Mouse (Mus musculus): Measurements from ENCODE around the gene Padi1.
A peak's percentile ranks its signal among the peaks of the same experiment; 100 is the strongest.

Gene Padi1

GRCm38 (mm10) chr4:140845666-140846065 lies at the start of gene Padi1:
TSS of gene Padi1 (minus strand) at chr4:140845778.
- DNase-seq (ENCODE audit: low spot score in 2 of 2): no peak

DNA sequence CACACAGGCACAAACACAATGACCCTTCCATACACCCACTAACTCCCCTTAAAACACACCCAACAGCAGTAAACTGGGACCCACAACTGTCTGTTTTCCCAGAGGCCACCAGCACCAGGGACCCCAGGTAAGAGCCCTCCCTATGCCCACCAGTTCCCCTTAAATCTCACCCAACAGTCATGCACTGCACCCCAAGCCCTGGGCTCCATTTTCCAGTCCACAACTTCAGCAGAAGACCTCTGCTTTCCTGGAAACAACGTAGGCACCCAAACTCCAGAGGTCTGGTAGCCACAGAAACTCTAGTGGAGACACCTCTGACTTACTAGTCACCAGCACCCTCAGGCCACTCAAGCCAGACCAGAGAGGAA lies 46.6 kb upstream of the Padi1 start:
- no peak for DNase-seq (ENCODE audit: low spot score in 2 of 2)

GRCm38 (mm10) chr4:140891525-140892162 lies 46.1 kb upstream of the Padi1 start:
- no peak for DNase-seq (ENCODE audit: low spot score in 2 of 2)

DNA sequence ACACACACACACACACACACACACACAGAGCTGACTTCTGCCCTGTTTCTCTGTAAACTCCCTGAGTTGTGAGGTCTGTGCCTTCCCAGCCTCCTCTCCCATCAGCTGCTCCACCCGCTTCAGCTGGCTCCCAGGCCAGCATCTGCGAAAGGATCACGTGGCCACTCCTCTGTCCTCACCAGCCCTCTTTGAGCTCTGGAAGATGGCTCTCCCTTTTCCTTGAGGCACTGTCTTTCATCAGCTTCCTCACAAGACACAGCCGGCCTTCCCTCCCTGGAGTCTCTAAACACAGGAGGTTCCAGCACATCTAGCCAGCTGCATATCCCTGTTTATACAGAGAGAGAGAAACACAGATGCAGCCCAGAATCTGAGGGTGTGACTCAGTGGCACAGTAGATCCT lies 38.3 kb upstream of the Padi1 start:
- DNase-seq (ENCODE audit: low spot score in 2 of 2): peak; percentile 21 to 31

DNA sequence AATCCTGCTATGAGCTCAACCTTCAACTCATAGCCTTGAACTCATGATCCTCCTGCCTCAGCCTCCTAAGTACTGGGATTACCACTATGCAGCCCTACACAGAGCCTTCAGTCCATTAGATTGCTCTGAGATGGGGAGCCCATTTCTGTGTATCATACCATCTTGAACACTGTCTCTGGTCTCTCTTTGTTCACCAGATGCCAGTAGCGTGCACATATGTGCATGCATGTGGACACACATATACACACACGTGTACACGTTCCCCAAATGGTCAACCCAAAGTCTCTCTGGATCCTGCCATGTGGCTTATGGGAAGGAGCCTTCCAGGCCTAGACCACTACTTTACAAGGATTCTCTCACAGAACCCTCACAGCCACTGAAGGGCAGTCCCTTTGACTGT lies 37.4 kb upstream of the Padi1 start:
- DNase-seq (ENCODE audit: low spot score in 2 of 2): no peak

GRCm38 (mm10) chr4:140882365-140882764 lies 36.8 kb upstream of the Padi1 start:
- no peak for DNase-seq (ENCODE audit: low spot score in 2 of 2)

GRCm38 (mm10) chr4:140881771-140882170 lies 36.2 kb upstream of the Padi1 start:
- no peak for DNase-seq (ENCODE audit: low spot score in 2 of 2)

DNA sequence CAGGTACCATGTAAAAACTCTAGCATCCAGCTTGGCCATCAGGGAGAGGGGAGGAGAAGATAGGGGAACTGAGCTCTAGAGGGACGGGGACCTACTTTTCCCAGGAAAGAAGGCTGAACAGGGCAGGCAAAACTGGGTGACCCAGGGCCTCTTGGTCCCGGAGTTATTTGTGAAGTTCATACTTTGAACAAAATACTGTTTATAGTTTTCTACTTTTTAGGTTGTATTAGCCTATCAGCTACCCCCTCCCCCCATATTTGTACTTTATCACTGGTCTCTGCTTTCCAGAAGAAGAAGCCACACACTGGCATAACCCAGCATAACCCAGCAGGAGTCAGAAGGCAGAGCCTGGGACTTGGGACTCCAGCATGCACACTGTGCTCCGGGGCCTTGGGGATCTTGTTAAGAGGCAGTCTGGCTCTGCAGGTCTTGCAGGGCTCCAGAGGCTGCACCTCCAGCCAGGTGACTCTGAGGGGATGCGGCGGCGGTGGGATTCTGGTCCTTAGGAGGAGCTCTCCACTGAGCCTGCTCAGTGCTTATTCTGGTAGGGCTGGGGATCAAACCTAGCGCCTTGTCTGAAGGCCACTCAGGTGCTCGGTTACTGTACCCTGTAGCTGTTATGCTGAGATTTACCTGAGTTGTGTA lies 35.6 kb upstream of the Padi1 start:
- DNase-seq (ENCODE audit: low spot score in 2 of 2): no peak

GRCm38 (mm10) chr4:140880207-140880606 lies 34.6 kb upstream of the Padi1 start:
- no peak for DNase-seq (ENCODE audit: low spot score in 2 of 2)

- no peak for DNase-seq (ENCODE audit: low spot score in 2 of 2)
These were observed 34.2 kb upstream of the Padi1 start for GRCm38 (mm10) chr4:140879739-140880138.

GRCm38 (mm10) chr4:140879116-140879515 lies 33.5 kb upstream of the Padi1 start:
- DNase-seq (ENCODE audit: low spot score in 2 of 2): no peak

- no peak for DNase-seq (ENCODE audit: low spot score in 2 of 2)
These were observed 33.1 kb upstream of the Padi1 start for GRCm38 (mm10) chr4:140878655-140879054.

- no peak for DNase-seq (ENCODE audit: low spot score in 2 of 2)
These were observed 31.9 kb upstream of the Padi1 start for GRCm38 (mm10) chr4:140877441-140877840.

DNA sequence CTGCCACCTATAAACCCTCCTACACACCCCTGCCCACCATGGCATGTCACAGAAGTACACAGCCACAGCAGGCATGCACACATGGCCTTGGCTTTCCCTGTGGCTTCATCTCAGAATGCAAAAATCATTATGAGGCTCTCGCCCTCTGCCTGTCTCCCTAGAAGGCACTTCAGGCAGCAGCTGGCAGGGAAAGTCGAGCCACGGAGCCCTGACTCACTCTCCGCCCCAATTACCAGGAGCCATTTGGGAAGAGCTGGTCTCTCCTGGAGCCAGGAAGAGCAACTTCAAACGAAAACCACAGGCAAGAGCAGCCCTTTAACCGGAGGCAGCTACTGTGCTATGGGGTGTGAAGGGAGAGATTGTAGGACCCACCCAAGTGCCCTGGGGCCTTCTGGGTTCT lies 31.1 kb upstream of the Padi1 start:
- DNase-seq (ENCODE audit: low spot score in 2 of 2): no peak

GRCm38 (mm10) chr4:140876161-140876560 lies 30.6 kb upstream of the Padi1 start:
- DNase-seq (ENCODE audit: low spot score in 2 of 2): no peak

- DNase-seq (ENCODE audit: low spot score in 2 of 2): no peak
These were observed 27.4 kb upstream of the Padi1 start for GRCm38 (mm10) chr4:140873011-140873410.

DNA sequence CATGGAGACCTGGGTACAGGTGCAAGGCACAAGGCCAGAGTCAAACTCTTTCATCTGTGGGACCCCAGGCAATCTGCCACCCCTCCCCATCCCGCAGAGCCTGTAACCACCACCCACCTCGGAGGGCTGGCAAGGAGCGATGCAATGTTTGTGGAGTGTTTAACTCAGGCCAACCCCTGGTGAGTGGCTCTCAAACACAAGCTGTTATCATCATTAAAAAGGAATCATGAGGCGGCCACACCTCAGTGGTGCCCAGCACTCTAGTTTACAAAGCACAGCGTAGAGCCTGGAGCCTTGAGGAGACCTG lies 27.1 kb upstream of the Padi1 start:
- DNase-seq (ENCODE audit: low spot score in 2 of 2): no peak

GRCm38 (mm10) chr4:140871851-140872685 lies 26.5 kb upstream of the Padi1 start:
- no peak for DNase-seq (ENCODE audit: low spot score in 2 of 2)

- no peak for DNase-seq (ENCODE audit: low spot score in 2 of 2)
These were observed 25.8 kb upstream of the Padi1 start for GRCm38 (mm10) chr4:140871376-140871775.

DNA sequence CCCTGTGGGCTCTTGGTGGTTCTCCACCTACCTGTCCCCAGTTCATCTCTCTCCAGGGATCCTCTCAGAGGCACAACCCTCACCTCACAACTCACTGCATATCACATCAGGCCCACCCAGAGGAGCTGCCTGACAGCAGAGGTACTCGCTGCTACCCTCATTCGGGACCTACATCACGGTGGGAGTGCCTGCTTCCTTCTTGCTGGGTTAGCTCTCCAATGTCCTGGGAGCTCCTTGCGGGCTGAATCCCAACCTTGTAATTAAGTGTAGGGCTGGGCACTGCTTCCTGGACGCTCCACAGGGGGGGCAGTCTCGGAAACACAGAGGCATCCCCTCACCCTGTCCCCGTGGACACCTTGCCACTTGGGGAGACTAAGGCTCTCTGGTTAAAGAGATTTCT lies 25.3 kb upstream of the Padi1 start:
- DNase-seq (ENCODE audit: low spot score in 2 of 2): no peak

DNA sequence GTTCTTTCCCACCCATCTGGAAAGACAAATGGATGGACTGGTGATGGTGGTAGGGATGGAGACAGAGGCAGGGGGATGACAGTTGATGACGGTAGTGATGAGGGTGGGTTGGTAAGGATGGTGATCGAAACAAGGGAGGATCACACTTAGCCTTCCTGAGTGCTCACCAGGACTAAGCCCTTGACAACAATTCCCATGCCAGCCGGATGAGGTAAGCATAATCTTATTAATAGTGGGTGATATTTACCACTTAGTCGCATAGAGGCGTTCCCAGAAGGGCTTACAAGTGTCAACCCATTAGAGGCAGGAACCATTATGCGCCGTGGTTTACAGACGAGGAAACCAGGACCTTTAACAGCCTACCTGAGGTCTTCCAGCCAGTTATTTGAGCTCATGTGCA lies 24.4 kb upstream of the Padi1 start:
- DNase-seq (ENCODE audit: low spot score in 2 of 2): no peak

GRCm38 (mm10) chr4:140868484-140869190 lies 23.1 kb upstream of the Padi1 start:
- no peak for DNase-seq (ENCODE audit: low spot score in 2 of 2)
